Mouse (Mus musculus): Measurements from ENCODE around the gene Anapc13.
A peak's percentile ranks its signal among the peaks of the same experiment; 100 is the strongest.

The Anapc13 gene

GRCm38 (mm10) chr9:102632173-102632572, 6.1 kb downstream of the Anapc13 start:
- DNase-seq = no peak

GRCm38 (mm10) chr9:102632923-102633537, 6.9 kb downstream of the Anapc13 start:
- DNase-seq = peak; percentile 46

- DNase-seq = no peak
These were observed 8.4 kb downstream of the Anapc13 start for GRCm38 (mm10) chr9:102634453-102634852.

GRCm38 (mm10) chr9:102636553-102636952, 10.5 kb downstream of the Anapc13 start:
- DNase-seq = peak; percentile 56

GRCm38 (mm10) chr9:102637115-102637514, 11.0 kb downstream of the Anapc13 start:
- DNase-seq = no peak

- no peak for DNase-seq
These were observed 12.9 kb downstream of the Anapc13 start for GRCm38 (mm10) chr9:102638963-102639362.

- no peak for DNase-seq
These were observed 13.4 kb downstream of the Anapc13 start for GRCm38 (mm10) chr9:102639510-102639909.

GRCm38 (mm10) chr9:102641531-102641930, 15.4 kb downstream of the Anapc13 start:
- no peak for DNase-seq

- DNase-seq = no peak
These were observed 17.0 kb downstream of the Anapc13 start for GRCm38 (mm10) chr9:102643071-102643485.

GRCm38 (mm10) chr9:102643486-102644101, 17.5 kb downstream of the Anapc13 start:
- DNase-seq = no peak

- DNase-seq = no peak
These were observed 19.1 kb downstream of the Anapc13 start for GRCm38 (mm10) chr9:102645119-102645695.

- no peak for DNase-seq
These were observed 20.9 kb downstream of the Anapc13 start for GRCm38 (mm10) chr9:102647010-102647409.

GRCm38 (mm10) chr9:102649917-102650527, 23.9 kb downstream of the Anapc13 start:
- no peak for DNase-seq

GRCm38 (mm10) chr9:102650637-102651036, 24.5 kb downstream of the Anapc13 start:
- DNase-seq = no peak

- DNase-seq = no peak
These were observed 25.2 kb downstream of the Anapc13 start for GRCm38 (mm10) chr9:102651199-102651720.

GRCm38 (mm10) chr9:102656355-102657095, 30.4 kb downstream of the Anapc13 start:
- DNase-seq = no peak

- no peak for DNase-seq
These were observed 42.0 kb downstream of the Anapc13 start for GRCm38 (mm10) chr9:102668115-102668514.

GRCm38 (mm10) chr9:102668906-102669305, 42.8 kb downstream of the Anapc13 start:
- no peak for DNase-seq

- DNase-seq = no peak
These were observed 47.3 kb downstream of the Anapc13 start for GRCm38 (mm10) chr9:102673381-102673780.

- no peak for DNase-seq
These were observed 49.8 kb downstream of the Anapc13 start for GRCm38 (mm10) chr9:102675922-102676321.

- no peak for DNase-seq
These were observed 55.4 kb downstream of the Anapc13 start for GRCm38 (mm10) chr9:102681470-102681869.
